Mouse (Mus musculus) liver, embryonic 11.5 days (tissue): Measurements from ENCODE around the gene Cbx5. TPM values are rescaled to one million over a fixed set of nuclear protein-coding genes. Genes with fewer than 3 reads are reported as not detected.
"Not testable (repeated sequence)": the region's sequence is repeated elsewhere in the genome, so short reads cannot be mapped to it uniquely, and the experiment has no call there.

Experiments used
- ATAC-seq: fragments of 200-750 bp; cut with Nextera tagmentation; replicated peaks from 2 replicates; pipeline ENCODE4 v1.8.0; 2017; ENCODE audit warnings: moderate number of reproducible peaks, mild to moderate bottlenecking, moderate TSS enrichment, moderate library complexity; ENCODE audit not compliant: low FRiP score
- DNase-seq: peaks from one replicate; pipeline ENCODE4 v3.0.0-alpha.2; 2017; ENCODE audit warnings: low spot score
- H3K27ac ChIP-seq: fragments of 300-500 bp; sonication (generic); 2 replicates; pipeline ENCODE4 v1.5.1; 2014; ENCODE audit warnings: mild to moderate bottlenecking, low read depth, low read length, control low read depth
- H3K27me3 ChIP-seq: fragments of 300-500 bp; sonication (generic); replicated peaks from 2 replicates; pipeline ENCODE4 v1.6.1; 2014; ENCODE audit warnings: low read length, mixed read lengths; ENCODE audit not compliant: control insufficient read depth, insufficient read depth
- H3K36me3 ChIP-seq: fragments of 300-500 bp; sonication (generic); 2 replicates; pipeline ENCODE4 v1.6.1; 2014; ENCODE audit warnings: mild to moderate bottlenecking, low read length, moderate library complexity, mixed read lengths; ENCODE audit not compliant: control insufficient read depth, insufficient read depth
- H3K4me1 ChIP-seq: fragments of 300-500 bp; sonication (generic); replicated peaks from 2 replicates; pipeline ENCODE4 v1.6.1; 2014; ENCODE audit warnings: low read length, mixed read lengths; ENCODE audit not compliant: control insufficient read depth, insufficient read depth
- H3K4me2 ChIP-seq: fragments of 300-500 bp; sonication (generic); 2 replicates; pipeline ENCODE4 v1.6.1; 2014; ENCODE audit warnings: mild to moderate bottlenecking, control low read depth, moderate library complexity
- H3K4me3 ChIP-seq: fragments of 300-500 bp; sonication (generic); 2 replicates; pipeline ENCODE4 v1.5.1; 2014; ENCODE audit warnings: low read depth, low read length, control low read depth
- H3K9ac ChIP-seq: fragments of 300-500 bp; sonication (generic); 2 replicates; pipeline ENCODE4 v1.6.1; 2014; ENCODE audit warnings: low read depth, low read length, control low read depth
- H3K9me3 ChIP-seq: fragments of 300-500 bp; sonication (generic); 2 replicates; pipeline ENCODE4 v1.6.1; 2016; ENCODE audit warnings: low read length, inconsistent platforms, mixed read lengths; ENCODE audit not compliant: control insufficient read depth
- WGBS: fragments of 180-500 bp; shearing (Covaris S2); extraction: QIAGEN DNeasy Blood & Tissue Kit; methylation state at CpG from one replicate; pipeline ENCODE4 v1.1.7; 2014; 5-methylcytosine and 5-hydroxymethylcytosine counted together
- polyA plus RNA-seq: library from polyadenylated mRNA; unstranded; fragments of >200 nt; fragmentation: Nextera tagmentation; extraction: Ambion mirVana; gene quantifications from 2 replicates; pipeline ENCODE4 v1.2.1, GENCODE M21; 2014

Gene Cbx5
- polyA plus RNA-seq, 1 experiment from 2014 or later = 116 TPM

- under 1% methylated on average over 25 of the region's 25 CpGs for WGBS
- no peaks in the 10 kb centered on the region for H3K9me3 ChIP-seq
- peak; percentile 58 for DNase-seq
- H3K4me3 ChIP-seq = peak overlapping the region; percentile 71
- H3K9ac ChIP-seq = peak overlapping the region; percentile 85
- H3K27me3 ChIP-seq = no peaks in the 10 kb centered on the region
- peaks cover 10% of the 10 kb centered on the region for H3K36me3 ChIP-seq
- H3K4me2 ChIP-seq = peak overlapping the region; percentile 76
- ATAC-seq = peak; percentile 42
- peak overlapping the region; percentile 97 for H3K27ac ChIP-seq
- peaks cover 56% of the 10 kb centered on the region for H3K4me1 ChIP-seq
Measured at GRCm38 (mm10) chr15:103255169-103255568, 15.6 kb upstream of the Cbx5 start.

- Histone ChIP-seq H3K4me3 (peak overlapping the region; percentile 71), H3K36me3 (peaks cover 16% of the 10 kb centered on the region), H3K9ac (peak overlapping the region; percentile 85), H3K27ac (peak overlapping the region; percentile 97), H3K9me3 (no peaks in the 10 kb centered on the region), H3K27me3 (no peaks in the 10 kb centered on the region), H3K4me1 (peaks cover 52% of the 10 kb centered on the region), H3K4me2 (peak overlapping the region; percentile 76)
- 63% methylated on average over 1 of the region's 1 CpGs for WGBS
- no peak for DNase-seq
- no peak for ATAC-seq
Measured at GRCm38 (mm10) chr15:103253352-103253751, 13.7 kb upstream of the Cbx5 start.

- ATAC-seq = peak; percentile 35
- H3K27ac ChIP-seq = peak overlapping the region; percentile 97
- H3K27me3 ChIP-seq = no peaks in the 10 kb centered on the region
- no peaks in the 10 kb centered on the region for H3K9me3 ChIP-seq
- 44% methylated on average over 3 of the region's 3 CpGs for WGBS
- H3K4me2 ChIP-seq = peak overlapping the region; percentile 76
- DNase-seq = no peak
- peaks cover 22% of the 10 kb centered on the region for H3K36me3 ChIP-seq
- H3K4me1 ChIP-seq = peaks cover 46% of the 10 kb centered on the region
- H3K9ac ChIP-seq = peak overlapping the region; percentile 85
- H3K4me3 ChIP-seq = peak overlapping the region; percentile 71
Measured at GRCm38 (mm10) chr15:103252660-103253059, 13.0 kb upstream of the Cbx5 start.

DNA sequence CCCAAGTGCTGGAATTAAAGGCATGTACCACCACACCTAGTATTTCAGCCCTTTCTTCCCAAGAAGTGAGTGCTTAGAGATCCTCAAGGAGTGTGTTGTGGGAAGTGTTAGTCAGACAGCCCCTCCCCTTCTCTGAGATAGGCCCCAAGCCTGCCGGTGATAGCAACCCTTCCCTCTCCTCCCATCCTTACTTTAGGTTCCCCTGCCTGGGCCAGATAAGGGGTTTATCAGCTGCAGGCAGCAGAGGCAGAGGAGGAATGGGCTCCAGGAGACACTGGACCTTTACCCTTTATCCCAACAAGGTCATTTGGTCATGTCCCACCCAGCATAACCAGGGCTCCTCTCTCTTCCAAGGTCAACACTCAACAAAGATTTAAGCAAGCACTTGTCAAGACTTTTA lies 12.0 kb upstream of the Cbx5 start:
- Histone ChIP-seq H3K9me3 (no peaks in the 10 kb centered on the region), H3K4me3 (peak overlapping the region; percentile 71), H3K4me1 (peaks cover 35% of the 10 kb centered on the region), H3K4me2 (peak overlapping the region; percentile 76), H3K27ac (peak overlapping the region; percentile 97), H3K27me3 (no peaks in the 10 kb centered on the region), H3K9ac (peak overlapping the region; percentile 85), H3K36me3 (peaks cover 32% of the 10 kb centered on the region)
- ATAC-seq (peak; percentile 83), DNase-seq (peak; percentile 54)
- WGBS = 5% methylated on average over 1 of the region's 1 CpGs

GRCm38 (mm10) chr15:103250195-103250740 lies 10.7 kb upstream of the Cbx5 start:
- DNase-seq (peak; percentile 70), ATAC-seq (no peak)
- WGBS = 38% methylated on average over 2 of the region's 2 CpGs
- Histone ChIP-seq H3K27me3 (no peaks in the 10 kb centered on the region), H3K27ac (peak overlapping the region; percentile 82), H3K9me3 (no peaks in the 10 kb centered on the region), H3K4me2 (peak overlapping the region; percentile 76), H3K9ac (peak overlapping the region; percentile 68), H3K36me3 (peaks cover 43% of the 10 kb centered on the region), H3K4me3 (peak overlapping the region; percentile 71), H3K4me1 (peaks cover 27% of the 10 kb centered on the region)

GRCm38 (mm10) chr15:103249511-103249910 lies 9.9 kb upstream of the Cbx5 start:
- H3K9ac ChIP-seq, H3K27me3 ChIP-seq, H3K27ac ChIP-seq, H3K9me3 ChIP-seq, ATAC-seq, DNase-seq, H3K4me3 ChIP-seq: not testable (repeated sequence)
- WGBS = 82% methylated on average over 6 of the region's 6 CpGs
- Histone ChIP-seq H3K4me1 (peaks cover 30% of the 10 kb centered on the region), H3K36me3 (peaks cover 46% of the 10 kb centered on the region), H3K4me2 (peak overlapping the region; percentile 22; the same call in 1 of the 2 replicates)

DNA sequence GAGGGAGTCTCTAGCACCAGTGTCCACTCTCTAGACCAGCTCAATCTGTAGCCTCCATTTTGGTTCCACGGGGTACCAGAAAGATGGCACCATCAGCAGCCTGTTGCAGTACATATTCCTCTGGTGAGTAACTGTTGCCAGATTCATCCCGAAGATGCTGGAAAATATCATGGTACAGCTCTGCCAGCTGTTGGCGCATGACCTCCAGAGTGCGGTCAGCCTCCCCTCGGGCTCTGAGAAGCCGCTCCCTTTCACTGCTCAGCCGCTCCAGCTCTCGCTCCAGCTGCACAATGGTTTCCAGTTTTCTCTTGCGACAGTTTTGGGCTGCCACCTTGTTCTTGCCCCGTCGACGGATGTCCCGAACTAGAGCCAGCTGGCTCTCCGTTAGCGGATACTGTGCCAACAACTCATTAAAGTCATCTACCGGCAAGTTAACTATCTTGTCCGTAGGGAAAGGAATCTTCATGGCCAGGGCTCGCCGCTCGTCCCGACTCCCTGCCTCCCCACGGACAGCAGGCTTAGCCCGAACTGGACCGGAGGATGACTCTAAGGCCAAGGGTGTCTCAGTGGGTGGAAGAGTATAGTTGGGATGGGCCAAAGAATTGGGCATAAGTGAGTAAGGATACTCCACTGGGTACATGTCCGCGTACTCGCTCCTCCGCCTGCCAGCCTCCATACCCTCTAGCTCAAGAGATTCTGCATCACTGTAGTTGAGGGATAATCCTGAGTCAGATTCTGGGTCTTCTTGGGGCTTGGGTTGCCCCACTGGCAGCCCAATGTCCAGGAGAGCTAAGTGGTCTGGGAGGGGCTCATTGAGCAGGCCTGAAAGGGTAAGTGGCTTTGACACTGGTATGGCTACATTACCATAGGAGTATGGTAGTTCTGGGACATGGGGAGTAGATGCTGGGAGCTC lies 9.0 kb upstream of the Cbx5 start:
- H3K36me3 ChIP-seq = peaks cover 50% of the 10 kb centered on the region

GRCm38 (mm10) chr15:103247782-103248400 lies 8.3 kb upstream of the Cbx5 start:
- Histone ChIP-seq H3K27me3 (no peaks in the 10 kb centered on the region), H3K36me3 (peaks cover 57% of the 10 kb centered on the region), H3K4me1 (peaks cover 40% of the 10 kb centered on the region), H3K9ac (no peak overlapping the region), H3K27ac (peak overlapping the region; percentile 38; the same call in 1 of the 2 replicates), H3K9me3 (no peaks in the 10 kb centered on the region), H3K4me3 (0 out of 2 replicates have a peak overlapping the region, but pooled peaks have one; percentile 5), H3K4me2 (no peak overlapping the region)
- ATAC-seq (no peak), DNase-seq (no peak)

More for the DNA sequence above, 9.0 kb upstream of the Cbx5 start:
- Histone ChIP-seq H3K27me3 (no peaks in the 10 kb centered on the region), H3K9ac (no peak overlapping the region), H3K9me3 (no peaks in the 10 kb centered on the region), H3K27ac (no peak overlapping the region), H3K4me3 (0 out of 2 replicates have a peak overlapping the region, but pooled peaks have one; percentile 5), H3K4me2 (no peak overlapping the region; the same call in 1 of the 2 replicates), H3K4me1 (peaks cover 35% of the 10 kb centered on the region)
- peak; percentile 45 for DNase-seq
- no peak for ATAC-seq
- WGBS = 84% methylated on average over 28 of the region's 28 CpGs
